Mouse (Mus musculus) cerebellum, adult 2 months (tissue): ENCODE results near the gene Gsc.

Experiments used
- CTCF ChIP-seq: fragments of 200-500 bp; IDR thresholded peaks from 2 replicates; pipeline ENCODE4 v1.5.1; 2011; ENCODE audit warnings: low read depth, mild to moderate bottlenecking, control low read depth, low read length, moderate library complexity, borderline replicate concordance; ENCODE audit not compliant: insufficient read depth
- POLR2A ChIP-seq: fragments of 200-500 bp; IDR thresholded peaks from 2 replicates; pipeline ENCODE4 v1.6.1; 2011; ENCODE audit warnings: low read length, control low read depth, borderline replicate concordance; ENCODE audit not compliant: insufficient read depth

GRCm38 (mm10) chr12:104519721-104520120 is 46.6 kb upstream of the Gsc start:
- TF ChIP-seq POLR2A: no peak
- no peak for TF ChIP-seq CTCF
